Mouse (Mus musculus) bone marrow, adult 2 months (tissue): Measurements from ENCODE around the gene Btg4.

Experiments used
- CTCF ChIP-seq: fragments of 200-500 bp; IDR thresholded peaks from 2 replicates; pipeline ENCODE4 v1.5.1; 2011; ENCODE audit warnings: low read length, control low read depth; ENCODE audit not compliant: control insufficient read depth, insufficient read depth
- POLR2A ChIP-seq: fragments of 200-500 bp; IDR thresholded peaks from 2 replicates; pipeline ENCODE4 v1.6.1; 2011; ENCODE audit warnings: low read depth, mild to moderate bottlenecking, control low read depth, low read length, borderline replicate concordance; ENCODE audit not compliant: control insufficient read depth

DNA sequence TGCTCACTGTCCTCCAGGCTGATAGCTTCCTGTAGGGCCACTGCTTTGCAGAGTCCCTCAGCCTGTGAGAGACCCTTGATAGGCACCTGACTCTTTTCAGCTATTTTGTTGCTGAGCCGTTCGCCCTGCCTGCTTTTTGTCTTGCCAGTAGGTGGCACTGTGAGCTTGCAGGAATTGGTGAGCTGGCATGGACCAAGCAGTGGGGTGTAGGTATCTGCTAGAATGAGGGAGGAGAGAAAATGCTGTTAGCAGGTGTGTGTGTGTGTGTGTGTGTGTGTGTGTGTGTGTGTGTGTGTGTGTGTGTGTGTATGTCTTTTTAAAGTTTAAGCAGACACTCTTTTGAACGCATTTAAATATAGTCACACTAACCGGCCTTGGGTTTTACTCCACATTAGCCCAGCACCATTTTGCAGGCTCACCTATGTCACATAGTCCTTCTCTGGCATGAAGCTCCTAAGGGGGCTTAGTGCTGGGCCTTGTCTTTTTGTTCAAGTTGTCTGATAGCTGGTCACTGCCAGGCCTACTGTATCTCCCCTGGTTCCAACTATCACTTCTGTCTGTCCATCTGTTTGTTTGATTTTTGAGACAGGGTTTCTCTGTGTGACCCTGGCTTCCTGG lies 101.2 kb downstream of the Btg4 start:
- TF ChIP-seq CTCF = peak; percentile 96
- no peak for TF ChIP-seq POLR2A
